Mouse (Mus musculus): ENCODE results near the gene Chit1.

GRCm38 (mm10) chr1:134188989-134189729 is 78.1 kb downstream of the Chit1 start:
- TF ChIP-seq MYOG (IDR thresholded peaks at IDR 0.05; ENCODE audit: control insufficient read depth in 1 of 3, insufficient read depth in 1 of 3, insufficient read length in 2 of 3, low read depth in 2 of 3) = no peak
- no peak for TF ChIP-seq E2F4 (IDR thresholded peaks at IDR 0.05; ENCODE audit: insufficient read depth)
- peak; percentile 14 for TF ChIP-seq POLR2A (IDR thresholded peaks at IDR 0.05; ENCODE audit: insufficient read length, low read depth)
- no peak for TF ChIP-seq SRF (IDR thresholded peaks at IDR 0.05; ENCODE audit: control insufficient read depth, insufficient read length, low read depth)
- no peak for TF ChIP-seq TCF12 (IDR thresholded peaks at IDR 0.05; ENCODE audit: insufficient read depth, poor library complexity, severe bottlenecking)
- TF ChIP-seq USF1 (IDR thresholded peaks at IDR 0.05; ENCODE audit: low read depth) = no peak
- no peak for TF ChIP-seq POLR2AphosphoS2 (IDR thresholded peaks at IDR 0.05; ENCODE audit: insufficient read length, low read depth)
- no peak for TF ChIP-seq MAX (IDR thresholded peaks at IDR 0.05; ENCODE audit: low read depth)
- TF ChIP-seq CEBPB (IDR thresholded peaks at IDR 0.05; ENCODE audit: insufficient read depth, poor library complexity, severe bottlenecking) = no peak
- TF ChIP-seq REST (IDR thresholded peaks at IDR 0.05; ENCODE audit: insufficient read depth, insufficient read length) = no peak
- TF ChIP-seq TCF3 (IDR thresholded peaks at IDR 0.05; ENCODE audit: insufficient read length, low read depth) = no peak
- peak in 1 of 3 experiments; percentile 32 for TF ChIP-seq MYOD1 (IDR thresholded peaks at IDR 0.05; ENCODE audit: control insufficient read depth in 1 of 3, insufficient read length in 2 of 3, low read depth in 2 of 3)

Measured in myocyte (in vitro differentiated cells).